11 mouse cellular contexts compared by ENCODE assay signal in the genomic region with DNA sequence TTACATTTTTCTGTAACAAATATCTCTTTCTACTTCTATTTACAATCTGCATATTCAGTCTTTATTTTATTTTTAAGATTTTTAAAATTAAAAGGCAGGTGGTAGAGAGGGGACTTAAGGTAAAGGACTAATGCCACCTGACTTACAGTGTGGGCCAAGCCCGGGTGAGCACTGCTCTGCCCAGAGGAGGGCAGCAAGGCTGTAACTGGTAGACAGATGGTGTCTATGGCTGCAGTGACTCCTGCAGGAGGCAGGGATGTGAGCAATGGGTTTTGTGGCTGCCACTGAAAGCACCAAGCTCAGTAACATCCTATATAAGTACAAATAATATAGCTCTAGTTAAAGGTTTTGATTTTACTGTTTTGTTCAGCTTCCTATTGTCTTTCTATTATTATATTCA.
A peak's percentile ranks its signal among the peaks of the same experiment; 100 is the strongest.
DNase-seq lines count a peak whose midpoint lies in the region; ATAC-seq and TF ChIP-seq lines count a peak whose summit lies in the region.
"Had no signal": no experiment of that assay in that cellular context is flagged by ENCODE, and none has a peak within 500 bp of the region (broad histone marks: within the 10 kb centered on the region; RNA-seq: fewer than 3 reads in every experiment).

No protein-coding gene starts in this region.

- no peak overlapping the region for H3K9ac ChIP-seq in intestine, postnatal 0 days (ENCODE audit: low read depth, low read length)
- no peak overlapping the region for H3K9ac ChIP-seq in intestine, embryonic 15.5 days
- no peak overlapping the region for H3K9ac ChIP-seq in embryonic facial prominence, embryonic 14.5 days (ENCODE audit: low read depth, low read length)
- H3K9ac ChIP-seq in midbrain, embryonic 16.5 days (ENCODE audit: low read depth, low read length): no peak overlapping the region
- H3K9ac ChIP-seq: liver, embryonic 13.5 days had no signal

- TF ChIP-seq POLR2A in brain, embryonic 14.5 days (IDR thresholded peaks at IDR 0.05; ENCODE audit: borderline replicate concordance, extremely low read depth, insufficient read depth, insufficient read length, poor library complexity, severe bottlenecking): no peak

- H3K4me1 ChIP-seq in intestine, postnatal 0 days (replicated peaks; ENCODE audit: control insufficient read depth, insufficient read depth, low read length): no peaks in the 10 kb centered on the region
- H3K4me1 ChIP-seq in intestine, embryonic 15.5 days (replicated peaks): no peaks in the 10 kb centered on the region
- no peaks in the 10 kb centered on the region for H3K4me1 ChIP-seq in embryonic facial prominence, embryonic 14.5 days (ENCODE audit: control insufficient read depth, insufficient read depth, low read length)
- H3K4me1 ChIP-seq in midbrain, embryonic 16.5 days (ENCODE audit: control insufficient read depth, insufficient read depth, low read length): peaks cover 6% of the 10 kb centered on the region
- H3K4me1 ChIP-seq: liver, embryonic 13.5 days had no signal

- no peak for ATAC-seq in intestine, postnatal 0 days
- no peak for ATAC-seq in intestine, embryonic 15.5 days
- ATAC-seq in embryonic facial prominence, embryonic 14.5 days (ENCODE audit: low read depth): peak; percentile 71; the same call in 1 of the 2 replicates
- peak; percentile 71 for ATAC-seq in midbrain, embryonic 16.5 days
- ATAC-seq: activated CD4-positive, CD25-positive, alpha-beta regulatory T cell, adult 4 months had no signal

- 57% methylated on average over 1 of the region's 1 CpGs for WGBS in intestine, postnatal 0 days
- 46% methylated on average over 1 of the region's 1 CpGs for WGBS in intestine, embryonic 15.5 days
- 50% methylated on average over 1 of the region's 1 CpGs for WGBS in embryonic facial prominence, embryonic 14.5 days
- 46% methylated on average over 1 of the region's 1 CpGs for WGBS in midbrain, embryonic 16.5 days

- no peaks in the 10 kb centered on the region for H3K9me3 ChIP-seq in intestine, postnatal 0 days (ENCODE audit: control insufficient read depth)
- H3K9me3 ChIP-seq in intestine, embryonic 15.5 days: no peaks in the 10 kb centered on the region
- H3K9me3 ChIP-seq in embryonic facial prominence, embryonic 14.5 days (ENCODE audit: control insufficient read depth, low read length): no peaks in the 10 kb centered on the region
- no peaks in the 10 kb centered on the region for H3K9me3 ChIP-seq in midbrain, embryonic 16.5 days (replicated peaks; ENCODE audit: control insufficient read depth, low read length, poor library complexity, severe bottlenecking)
- H3K9me3 ChIP-seq: liver, embryonic 13.5 days had no signal

- no peak overlapping the region for H3K27ac ChIP-seq in intestine, postnatal 0 days (ENCODE audit: low read depth, low read length)
- H3K27ac ChIP-seq in intestine, embryonic 15.5 days: no peak overlapping the region
- H3K27ac ChIP-seq in embryonic facial prominence, embryonic 14.5 days (replicated peaks; ENCODE audit: low read depth, low read length): no peak overlapping the region
- H3K27ac ChIP-seq in midbrain, embryonic 16.5 days (ENCODE audit: low read length): no peak overlapping the region
- H3K27ac ChIP-seq: liver, embryonic 13.5 days had no signal

- DNase-seq in brain, embryonic 14.5 days (ENCODE audit: low read depth): peak; percentile 66
- DNase-seq in embryonic facial prominence, embryonic 14.5 days (ENCODE audit: low spot score): no peak
- no peak for DNase-seq in left cerebral cortex, postnatal 25 days (ENCODE audit: low spot score in 2 of 2)
- DNase-seq in urinary bladder, postnatal 4 days (ENCODE audit: low spot score in 2 of 2): no peak
- DNase-seq in lung, adult 18-20 months: no peak
- DNase-seq: kidney, adult 8-10 months; liver, embryonic 13.5 days had no signal

- H3K36me3 ChIP-seq in intestine, postnatal 0 days (ENCODE audit: control insufficient read depth, insufficient read depth): no peaks in the 10 kb centered on the region
- H3K36me3 ChIP-seq in intestine, embryonic 15.5 days: no peaks in the 10 kb centered on the region
- no peaks in the 10 kb centered on the region for H3K36me3 ChIP-seq in embryonic facial prominence, embryonic 14.5 days (ENCODE audit: control insufficient read depth, insufficient read depth, low read length)
- no peaks in the 10 kb centered on the region for H3K36me3 ChIP-seq in midbrain, embryonic 16.5 days (ENCODE audit: control insufficient read depth, insufficient read depth, low read length)
- H3K36me3 ChIP-seq: liver, embryonic 13.5 days had no signal

- H3K4me3 ChIP-seq in intestine, postnatal 0 days (ENCODE audit: low read depth, low read length): no peak overlapping the region
- H3K4me3 ChIP-seq in intestine, embryonic 15.5 days (replicated peaks): no peak overlapping the region
- H3K4me3 ChIP-seq in embryonic facial prominence, embryonic 14.5 days (ENCODE audit: low read depth, low read length): no peak overlapping the region
- no peak overlapping the region for H3K4me3 ChIP-seq in midbrain, embryonic 16.5 days (ENCODE audit: low read depth, low read length)
- H3K4me3 ChIP-seq: liver, embryonic 13.5 days had no signal

- peak; percentile 48 for TF ChIP-seq CTCF in intestine, postnatal 0 days (IDR thresholded peaks at IDR 0.05; ENCODE audit: low read depth)
- TF ChIP-seq CTCF in brain, embryonic 14.5 days (IDR thresholded peaks at IDR 0.05; ENCODE audit: borderline replicate concordance, extremely low read depth, insufficient read depth, insufficient read length): peak; percentile 43; the same call in 1 of the 2 replicates

- H3K27me3 ChIP-seq in intestine, postnatal 0 days (replicated peaks; ENCODE audit: control insufficient read depth, insufficient read depth, low read length): no peaks in the 10 kb centered on the region
- no peaks in the 10 kb centered on the region for H3K27me3 ChIP-seq in intestine, embryonic 15.5 days (replicated peaks)
- H3K27me3 ChIP-seq in embryonic facial prominence, embryonic 14.5 days (replicated peaks; ENCODE audit: control insufficient read depth, insufficient read depth, low read length): no peaks in the 10 kb centered on the region
- no peaks in the 10 kb centered on the region for H3K27me3 ChIP-seq in midbrain, embryonic 16.5 days (ENCODE audit: control insufficient read depth, insufficient read depth, low read depth, low read length)
- H3K27me3 ChIP-seq: liver, embryonic 13.5 days had no signal

- intact Hi-C loops in left cerebral cortex, postnatal 25 days (cut with DNase I): no loop called here

- no peak overlapping the region for H3K4me2 ChIP-seq in intestine, postnatal 0 days (replicated peaks; ENCODE audit: low read depth)
- no peak overlapping the region for H3K4me2 ChIP-seq in intestine, embryonic 15.5 days (replicated peaks)
- H3K4me2 ChIP-seq in embryonic facial prominence, embryonic 14.5 days (ENCODE audit: low read depth, low read length): no peak overlapping the region
- H3K4me2 ChIP-seq in midbrain, embryonic 16.5 days (ENCODE audit: low read length): no peak overlapping the region
- H3K4me2 ChIP-seq: liver, embryonic 13.5 days had no signal

Comparison
In these comparisons a context has a peak if more than half of its experiments do, and no peak if none do; other contexts are left out.
1. ATAC-seq: peak in embryonic facial prominence, embryonic 14.5 days (single experiment) and midbrain, embryonic 16.5 days (single experiment); none in intestine, postnatal 0 days (single experiment) and intestine, embryonic 15.5 days (single experiment).